Comparison of ENCODE assay signal across 8 mouse cellular contexts in the genomic region with DNA sequence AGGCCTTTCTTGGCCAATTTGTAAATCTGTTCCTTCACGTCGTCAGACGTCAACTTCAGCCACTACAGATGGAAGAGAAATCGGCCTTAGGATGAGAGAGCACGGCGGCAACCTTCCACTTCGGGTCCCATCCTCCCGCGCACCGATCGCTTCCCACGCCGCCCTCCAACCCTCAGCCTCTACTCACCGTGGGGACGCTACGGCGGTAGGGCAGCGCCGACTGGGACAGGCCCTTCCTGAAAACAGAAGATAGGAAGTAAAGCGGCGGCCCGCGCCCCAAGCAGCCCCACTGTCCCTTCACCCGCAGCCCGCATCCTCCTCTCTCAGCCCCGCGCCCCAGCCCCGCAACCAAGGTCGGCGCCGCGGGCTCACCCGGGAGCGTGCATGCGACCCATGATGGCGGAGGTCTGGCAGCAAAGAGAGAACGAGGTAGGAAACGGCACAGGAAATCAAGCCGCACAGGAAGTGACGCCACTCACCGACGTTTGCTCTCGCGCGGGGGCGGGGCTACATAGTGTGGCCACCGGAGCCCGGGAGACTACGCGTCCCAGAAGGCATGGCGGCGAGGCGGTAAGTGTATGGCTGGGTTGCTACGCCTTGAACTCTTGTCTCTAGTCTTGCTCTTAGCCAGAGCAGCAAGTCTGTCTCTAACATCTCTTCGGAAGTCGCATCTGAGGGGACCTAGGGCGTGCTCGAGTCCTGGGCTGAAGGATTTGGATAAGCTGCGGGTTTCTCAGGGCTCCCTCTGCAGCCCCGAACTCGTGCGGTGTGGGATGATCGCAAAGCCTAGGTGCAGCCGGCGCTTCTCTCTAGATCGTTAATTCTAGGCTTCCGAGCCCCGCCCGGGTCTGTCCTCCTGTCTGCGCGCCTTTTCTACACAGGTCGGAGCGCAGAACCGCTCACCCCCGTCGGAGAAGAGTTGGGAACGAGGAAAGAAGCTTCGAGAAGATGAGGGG. TPM values are rescaled to one million over a fixed set of nuclear protein-coding genes. Genes with fewer than 3 reads are reported as not detected.
DNase-seq lines count a peak whose midpoint lies in the region; ATAC-seq and TF ChIP-seq lines count a peak whose summit lies in the region.

Gene Rps13, minus strand, starts transcription at position 483 of the 956 bp plus-strand sequence.

- H3K27me3 ChIP-seq in forebrain, embryonic 10.5 days (ENCODE audit: poor library complexity, severe bottlenecking): no peaks in the 10 kb centered on the region
- no peaks in the 10 kb centered on the region for H3K27me3 ChIP-seq in heart, embryonic 15.5 days
- no peaks in the 10 kb centered on the region for H3K27me3 ChIP-seq in liver, embryonic 14.5 days (ENCODE audit: control insufficient read depth, insufficient read depth, low read length)
- H3K27me3 ChIP-seq in neural tube, embryonic 11.5 days (ENCODE audit: control insufficient read depth, insufficient read depth, low read length): no peaks in the 10 kb centered on the region
- no peaks in the 10 kb centered on the region for H3K27me3 ChIP-seq in stomach, postnatal 0 days (ENCODE audit: control insufficient read depth, insufficient read depth, low read length)

- peak within 1 kb of the TSS; percentile 77 for H3K4me2 ChIP-seq in heart, embryonic 15.5 days
- H3K4me2 ChIP-seq in liver, embryonic 14.5 days (ENCODE audit: low read depth): peak within 1 kb of the TSS; percentile 92
- H3K4me2 ChIP-seq in neural tube, embryonic 11.5 days (ENCODE audit: low read depth): peak within 1 kb of the TSS; percentile 66
- H3K4me2 ChIP-seq in stomach, postnatal 0 days (replicated peaks; ENCODE audit: low read depth): peak within 1 kb of the TSS; percentile 83

- H3K9ac ChIP-seq in heart, embryonic 15.5 days: peak within 1 kb of the TSS; percentile 96
- peak within 1 kb of the TSS; percentile 94 for H3K9ac ChIP-seq in liver, embryonic 14.5 days (replicated peaks)
- peak within 1 kb of the TSS; percentile 85 for H3K9ac ChIP-seq in neural tube, embryonic 11.5 days (ENCODE audit: low read length)
- peak within 1 kb of the TSS; percentile 98 for H3K9ac ChIP-seq in stomach, postnatal 0 days (ENCODE audit: low read length)

- H3K4me3 ChIP-seq in forebrain, embryonic 10.5 days: peak within 1 kb of the TSS; percentile 92
- H3K4me3 ChIP-seq in heart, embryonic 15.5 days: peak within 1 kb of the TSS; percentile 91
- H3K4me3 ChIP-seq in liver, embryonic 14.5 days (ENCODE audit: insufficient read depth in 1 of 2, low read depth in 2 of 2, low read length in 2 of 2): peak within 1 kb of the TSS; percentile 96 to 97
- peak within 1 kb of the TSS; percentile 79 for H3K4me3 ChIP-seq in neural tube, embryonic 11.5 days (ENCODE audit: low read depth, low read length)
- peak within 1 kb of the TSS; percentile 85 for H3K4me3 ChIP-seq in stomach, postnatal 0 days (ENCODE audit: low read depth, low read length)

- peak; percentile 90 for DNase-seq in c-Kit-negative CD71-positive TER-119-positive erythroid progenitor cells, embryonic 14.5 days (ENCODE audit: low read depth, low spot score)
- peak; percentile 96 for DNase-seq in forebrain, embryonic 10.5 days (ENCODE audit: extremely low spot score, low spot score)
- peak; percentile 98 to 99 for DNase-seq in kidney, postnatal 25 days
- peak; percentile 90 to 93 (median 93) for DNase-seq in liver, embryonic 14.5 days (ENCODE audit: low read depth in 3 of 3, low spot score in 3 of 3)
- peak; percentile 97 for DNase-seq in neural tube, embryonic 11.5 days (ENCODE audit: low spot score)
- peak; percentile 98 for DNase-seq in stomach, postnatal 0 days (ENCODE audit: low spot score)

- TF ChIP-seq CTCF in liver, embryonic 14.5 days (IDR thresholded peaks at IDR 0.05; ENCODE audit: low read depth): no peak
- no peak for TF ChIP-seq CTCF in stomach, postnatal 0 days (IDR thresholded peaks at IDR 0.05; ENCODE audit: low read depth)

- H3K4me1 ChIP-seq in forebrain, embryonic 10.5 days: peaks cover 27% of the 10 kb centered on the region
- peaks cover 13% of the 10 kb centered on the region for H3K4me1 ChIP-seq in heart, embryonic 15.5 days (replicated peaks)
- peaks cover 8 to 14% of the 10 kb centered on the region in 2 experiments; a peak in 3 of 4 replicates for H3K4me1 ChIP-seq in liver, embryonic 14.5 days (replicated peaks; ENCODE audit: control insufficient read depth in 2 of 2, insufficient read depth in 2 of 2, low read length in 1 of 2)
- H3K4me1 ChIP-seq in neural tube, embryonic 11.5 days (ENCODE audit: control insufficient read depth, insufficient read depth, low read length): no peaks in the 10 kb centered on the region
- H3K4me1 ChIP-seq in stomach, postnatal 0 days (replicated peaks; ENCODE audit: control insufficient read depth, insufficient read depth): no peaks in the 10 kb centered on the region

- no peak for TF ChIP-seq EP300 in liver, embryonic 14.5 days (IDR thresholded peaks at IDR 0.05; ENCODE audit: low read depth)
- no peak for TF ChIP-seq EP300 in stomach, postnatal 0 days (optimal IDR thresholded peaks at IDR 0.05)

- peaks cover 64% of the 10 kb centered on the region for H3K36me3 ChIP-seq in forebrain, embryonic 10.5 days (replicated peaks)
- peaks cover 35% of the 10 kb centered on the region for H3K36me3 ChIP-seq in heart, embryonic 15.5 days
- H3K36me3 ChIP-seq in liver, embryonic 14.5 days (replicated peaks; ENCODE audit: control insufficient read depth, insufficient read depth, low read depth): peaks cover 34% of the 10 kb centered on the region
- H3K36me3 ChIP-seq in neural tube, embryonic 11.5 days (ENCODE audit: control insufficient read depth, insufficient read depth, low read length): peaks cover 11% of the 10 kb centered on the region
- peaks cover 2% of the 10 kb centered on the region for H3K36me3 ChIP-seq in stomach, postnatal 0 days (ENCODE audit: control insufficient read depth, insufficient read depth, low read length)

- under 1% methylated on average over 78 of the region's 78 CpGs for WGBS in forebrain, embryonic 10.5 days
- under 1% methylated on average over 78 of the region's 78 CpGs for WGBS in heart, embryonic 15.5 days
- WGBS in liver, embryonic 14.5 days (ENCODE audit: insufficient replicate concordance): under 1% methylated on average over 78 of the region's 78 CpGs
- WGBS in neural tube, embryonic 11.5 days: under 1% methylated on average over 78 of the region's 78 CpGs
- WGBS in stomach, postnatal 0 days: under 1% methylated on average over 77 of the region's 78 CpGs

- peak; percentile 95 for ATAC-seq in CD4-positive, CD25-positive, alpha-beta regulatory T cell, adult 4 months
- peak; percentile 99 for ATAC-seq in heart, embryonic 15.5 days (replicated peaks; ENCODE audit: insufficient number of reproducible peaks, insufficient read depth, low FRiP score, low read depth)
- ATAC-seq in liver, embryonic 14.5 days (ENCODE audit: insufficient read depth): peak; percentile 98
- ATAC-seq in neural tube, embryonic 11.5 days (ENCODE audit: insufficient read depth, low FRiP score, low TSS enrichment): peak; percentile 97
- ATAC-seq in stomach, postnatal 0 days (ENCODE audit: low FRiP score, low TSS enrichment): peak; percentile 99

- no peaks in the 10 kb centered on the region for H3K9me3 ChIP-seq in forebrain, embryonic 10.5 days
- H3K9me3 ChIP-seq in heart, embryonic 15.5 days (replicated peaks): no peaks in the 10 kb centered on the region
- H3K9me3 ChIP-seq in liver, embryonic 14.5 days (ENCODE audit: control insufficient read depth, low read length): no peaks in the 10 kb centered on the region
- no peaks in the 10 kb centered on the region for H3K9me3 ChIP-seq in neural tube, embryonic 11.5 days (ENCODE audit: control insufficient read depth, low read length)
- no peaks in the 10 kb centered on the region for H3K9me3 ChIP-seq in stomach, postnatal 0 days (ENCODE audit: control insufficient read depth, low read length)

- peak within 1 kb of the TSS; percentile 98 for H3K27ac ChIP-seq in forebrain, embryonic 10.5 days
- peak within 1 kb of the TSS; percentile 89 for H3K27ac ChIP-seq in heart, embryonic 15.5 days
- peak within 1 kb of the TSS; percentile 82 for H3K27ac ChIP-seq in liver, embryonic 14.5 days
- peak within 1 kb of the TSS; percentile 54; the same call in 1 of the 2 replicates for H3K27ac ChIP-seq in neural tube, embryonic 11.5 days (ENCODE audit: low read depth, low read length)
- peak within 1 kb of the TSS; percentile 89 for H3K27ac ChIP-seq in stomach, postnatal 0 days (replicated peaks)

RNA-seq across cellular contexts. Expression of gene Rps13, which starts in this region (rescaled TPM):
- polyA plus RNA-seq in CD4-positive, CD25-positive, alpha-beta regulatory T cell, adult 4 months (2017; shearing (Covaris generic)): 1,000 to 10,000 TPM; 1,071 to 1,073 TPM
- 830 and 840 TPM in 2 replicates for polyA plus RNA-seq in forebrain, embryonic 10.5 days (2016; fragmentation: Nextera tagmentation; extraction: Ambion mirVana)
- polyA plus RNA-seq in heart, embryonic 15.5 days (2015; fragmentation: Nextera tagmentation; extraction: Ambion mirVana): 489 and 502 TPM in 2 replicates
- 336 and 671 TPM in 2 replicates for polyA plus RNA-seq in liver, embryonic 14.5 days (2012; rRNA removed)
- 554 and 561 TPM in 2 replicates for polyA plus RNA-seq in liver, embryonic 14.5 days (2014; fragmentation: Nextera tagmentation; extraction: Ambion mirVana)
- polyA plus RNA-seq in neural tube, embryonic 11.5 days (2014; fragmentation: Nextera tagmentation; extraction: Ambion mirVana): 696 and 786 TPM in 2 replicates
- polyA plus RNA-seq in stomach, postnatal 0 days (2015; fragmentation: Nextera tagmentation; extraction: Ambion mirVana): 609 and 626 TPM in 2 replicates

Comparison
In these comparisons a context has a peak if more than half of its experiments do, and no peak if none do; other contexts are left out.
1. Peak in every context shown above with its lines: DNase-seq, ATAC-seq, H3K4me3 ChIP-seq and H3K27ac ChIP-seq.